Mouse (Mus musculus): ENCODE measurements around the gene Anapc4.

The Anapc4 gene

DNA sequence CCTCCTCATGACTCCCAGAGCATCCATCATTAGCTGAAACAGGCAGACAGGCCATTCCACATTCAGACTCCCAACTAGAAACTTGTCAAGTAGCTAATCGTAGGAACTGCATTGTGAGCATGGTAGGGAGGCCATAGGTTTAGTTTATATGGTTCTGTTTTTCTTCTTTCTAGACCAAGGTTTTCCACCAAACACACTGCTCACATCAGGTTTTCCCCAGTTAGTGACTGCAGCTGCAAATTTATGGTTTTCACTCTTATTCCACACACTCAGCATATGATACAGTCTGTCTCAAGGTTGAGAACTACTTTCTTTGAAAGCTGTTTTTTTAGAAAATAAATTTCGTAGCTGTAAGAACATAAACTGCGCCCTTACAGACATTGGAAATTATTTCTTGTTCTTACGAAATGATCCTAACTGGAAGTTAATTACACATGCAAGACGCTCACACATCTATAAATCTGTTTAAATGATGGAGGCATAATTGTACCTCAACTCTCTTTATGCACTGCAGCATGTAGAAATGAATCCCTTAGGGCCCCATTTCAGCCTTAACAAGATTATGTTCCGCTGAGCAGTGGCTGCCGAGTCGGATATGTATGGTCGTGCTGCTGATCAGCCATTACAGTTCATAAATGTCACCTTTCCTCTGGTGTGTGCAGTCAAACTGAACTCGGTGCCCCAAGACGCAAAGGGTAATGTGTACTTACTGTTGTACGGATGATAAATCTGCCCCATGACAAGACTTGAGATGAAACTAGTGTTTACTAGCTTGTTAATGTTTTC, 35.3 kb downstream of the Anapc4 start:
- DNase-seq = no peak

DNA sequence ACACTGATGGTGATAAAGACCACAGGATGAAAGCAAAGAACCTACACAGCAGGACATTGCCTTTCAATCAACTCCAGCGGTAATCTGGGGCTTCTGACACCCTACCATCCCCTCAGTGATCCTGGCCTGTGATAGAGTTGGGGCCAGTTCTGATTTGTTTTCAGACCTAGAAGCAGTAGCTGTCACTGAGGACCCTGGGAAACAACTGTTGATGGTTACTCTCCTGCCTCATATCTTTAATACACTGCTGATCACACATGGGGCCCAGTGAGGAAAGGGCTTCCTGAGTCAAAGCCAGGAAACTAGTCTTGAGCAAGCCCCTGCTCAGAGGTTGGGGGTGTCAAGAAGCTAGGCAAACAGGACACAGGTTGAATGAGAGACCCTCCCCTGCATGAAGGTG, 37.6 kb downstream of the Anapc4 start:
- DNase-seq = no peak

DNA sequence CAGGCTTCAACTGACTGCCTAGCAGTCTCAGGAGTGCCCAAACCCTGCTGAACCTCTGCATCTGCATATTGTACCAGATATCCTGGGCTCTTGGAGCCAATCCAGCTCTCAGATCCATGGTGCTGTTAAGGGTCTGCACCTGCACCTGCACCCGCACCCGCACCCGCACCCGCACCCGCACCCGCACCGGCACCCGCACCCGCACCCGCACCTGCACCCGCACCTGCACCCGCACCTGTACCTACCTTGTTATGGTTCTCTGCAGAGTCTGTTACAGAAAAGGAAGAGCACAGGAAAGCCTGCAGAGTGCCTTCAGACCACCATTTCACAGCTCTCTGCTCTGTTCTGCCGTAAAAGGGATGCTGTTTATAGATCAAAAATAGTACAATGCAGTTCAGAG, 38.2 kb downstream of the Anapc4 start:
- DNase-seq = no peak

DNA sequence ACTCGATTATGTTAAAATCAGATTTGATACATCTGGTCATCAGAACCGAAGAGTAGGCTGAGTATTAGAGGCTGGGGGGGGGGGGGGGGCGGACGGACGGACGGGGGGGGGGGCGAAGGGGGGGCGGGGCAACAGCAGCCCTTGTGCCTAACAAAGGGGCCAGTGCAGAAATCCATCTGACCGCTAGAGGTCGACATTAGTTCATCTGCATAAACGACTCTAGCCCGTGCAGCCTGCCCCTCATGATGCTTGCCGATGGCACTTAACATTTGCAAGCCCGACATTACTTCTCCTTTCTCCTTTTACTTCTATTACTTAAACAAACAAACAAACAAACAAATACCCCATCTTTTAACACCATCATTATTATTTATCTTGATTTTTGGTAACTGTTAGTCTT, 45.0 kb downstream of the Anapc4 start:
- peak; percentile 90 to 91 for DNase-seq

DNA sequence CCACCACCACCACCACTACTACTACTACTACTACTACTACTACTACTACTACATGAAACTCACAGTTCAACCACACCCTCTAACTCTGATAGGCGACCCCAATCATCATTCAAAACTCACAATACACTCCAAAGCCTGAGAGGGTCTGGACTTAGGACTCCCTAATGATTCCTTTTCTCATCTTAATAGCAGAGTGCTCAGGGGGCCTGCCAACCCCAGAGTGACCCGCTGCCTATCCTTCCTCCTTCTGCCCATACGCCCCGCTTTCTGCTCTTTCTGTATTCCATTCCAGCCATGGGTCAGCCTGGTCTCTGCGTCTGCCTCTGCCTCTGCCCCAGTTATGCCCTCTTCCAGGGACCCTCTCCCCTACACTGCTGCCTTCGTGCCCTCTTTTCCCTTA, 46.1 kb downstream of the Anapc4 start:
- no peak for DNase-seq

DNA sequence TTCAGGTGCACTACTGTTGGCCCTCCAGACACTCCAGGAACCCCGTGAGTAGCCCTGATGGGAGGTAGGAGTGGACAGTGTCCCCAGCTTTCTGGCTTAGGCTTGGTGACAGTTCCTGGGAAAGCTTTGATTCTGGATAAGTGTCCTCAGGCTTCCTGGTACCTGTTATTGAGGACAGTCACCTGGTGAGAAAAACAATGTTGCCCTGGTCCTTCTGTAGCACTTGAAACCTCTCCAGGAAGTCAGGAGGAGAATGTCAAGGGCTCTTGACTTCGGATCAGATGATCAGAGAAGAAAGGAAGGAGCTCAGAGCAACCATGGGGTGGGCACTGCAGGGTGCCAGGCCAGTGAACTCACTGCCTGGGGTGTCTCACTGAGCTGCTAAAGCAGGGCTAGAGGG, 48.6 kb downstream of the Anapc4 start:
- no peak for DNase-seq

DNA sequence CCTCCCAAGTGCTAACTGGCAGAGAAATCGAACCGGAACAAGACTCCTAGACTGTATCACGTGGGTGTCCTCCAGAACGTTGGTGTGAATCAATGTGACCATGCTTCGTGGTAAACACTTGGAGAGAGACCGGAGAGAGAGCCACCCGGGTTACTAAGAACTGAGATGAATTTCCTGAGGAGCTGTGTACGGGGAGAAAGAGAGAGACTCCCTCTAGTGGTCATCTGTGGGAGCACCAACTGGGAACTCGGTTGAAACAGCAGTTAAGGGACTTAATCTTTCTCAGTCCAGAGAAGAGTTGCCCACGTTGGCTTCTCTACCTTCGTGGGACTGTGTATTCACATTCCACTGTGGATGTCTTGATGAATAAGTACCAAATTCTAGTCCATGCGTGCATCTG, 53.3 kb downstream of the Anapc4 start:
- peak; percentile 69 to 79 for DNase-seq

DNA sequence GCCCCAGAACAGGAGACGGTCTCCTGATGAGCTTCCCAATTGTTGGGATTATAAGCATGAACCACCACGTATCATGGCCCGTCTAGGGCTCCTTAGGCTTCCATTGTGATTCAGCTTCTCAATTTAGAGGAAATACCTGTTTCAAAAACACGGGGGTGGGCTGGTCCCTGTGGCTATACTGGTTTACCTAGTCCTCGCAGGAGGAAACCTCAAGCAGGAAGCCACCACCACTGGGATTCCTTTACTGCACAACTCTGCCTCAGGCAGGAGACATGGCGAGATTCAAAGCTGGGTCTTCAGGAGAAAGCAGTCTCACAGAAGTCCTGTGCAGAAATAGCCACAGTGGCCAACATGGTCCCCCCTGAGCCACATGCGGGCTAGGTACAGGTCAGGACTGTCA, 56.1 kb downstream of the Anapc4 start:
- DNase-seq = no peak

DNA sequence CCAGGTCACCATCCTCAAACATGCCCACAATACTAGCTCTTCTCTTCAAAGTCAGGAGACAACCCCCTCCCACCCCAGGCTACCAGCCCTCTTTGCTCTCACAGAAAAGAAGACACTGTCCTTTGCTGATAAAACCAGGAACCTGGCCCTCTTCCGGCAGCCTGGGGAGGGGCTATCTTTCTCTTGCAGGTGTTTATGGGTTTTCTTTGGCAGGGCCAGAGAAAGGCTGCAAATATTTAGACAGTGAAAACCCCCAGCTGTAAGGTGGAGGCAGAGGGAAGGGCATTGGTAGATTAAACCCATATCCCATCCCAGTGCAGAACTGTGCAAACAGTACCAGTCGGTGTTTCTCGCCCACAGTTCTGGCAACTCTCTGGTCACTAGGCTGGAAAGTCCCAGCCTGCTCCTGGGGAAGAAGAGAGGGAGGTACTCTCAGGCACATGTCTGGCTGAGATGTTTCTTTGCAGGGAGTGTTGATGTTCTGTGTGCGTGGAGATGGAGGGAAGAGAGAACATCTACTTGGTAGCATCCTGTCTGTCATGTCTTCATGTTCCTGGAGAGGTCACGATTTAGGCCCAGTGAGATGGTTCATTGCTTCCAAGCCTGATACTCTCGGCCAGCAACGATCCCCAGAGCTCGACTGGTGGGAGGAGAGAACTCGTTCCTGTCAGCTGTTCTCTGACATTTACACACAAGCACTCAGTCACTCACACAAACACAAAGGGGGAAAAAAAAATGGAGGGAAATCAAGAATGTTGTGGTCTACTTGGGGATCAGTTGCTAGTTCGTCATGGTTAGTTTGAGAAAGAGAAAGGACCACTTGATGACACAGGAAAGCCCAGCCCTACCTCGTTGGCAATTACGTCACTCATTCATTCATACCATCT, 58.4 kb downstream of the Anapc4 start:
- DNase-seq = no peak

DNA sequence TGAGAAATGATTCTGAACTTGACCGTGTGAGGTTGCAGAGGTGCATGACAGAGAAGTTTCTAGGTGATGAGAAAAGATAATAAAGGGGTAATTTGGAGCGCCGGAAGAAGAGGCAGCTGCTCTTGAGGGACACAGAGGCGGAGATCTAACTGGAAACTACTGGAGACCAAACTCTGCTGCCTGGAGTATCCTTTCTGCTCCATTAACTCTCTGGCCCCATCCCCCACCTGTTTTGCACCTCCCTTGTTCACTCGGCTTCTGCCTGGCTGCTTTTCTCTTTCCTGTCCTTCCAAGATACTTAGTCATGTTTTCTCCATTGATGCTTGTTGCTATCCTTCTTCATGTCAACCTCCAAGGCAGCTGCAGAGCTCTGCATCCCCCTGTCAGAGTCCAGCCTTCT, 60.1 kb downstream of the Anapc4 start:
- no peak for DNase-seq

DNA sequence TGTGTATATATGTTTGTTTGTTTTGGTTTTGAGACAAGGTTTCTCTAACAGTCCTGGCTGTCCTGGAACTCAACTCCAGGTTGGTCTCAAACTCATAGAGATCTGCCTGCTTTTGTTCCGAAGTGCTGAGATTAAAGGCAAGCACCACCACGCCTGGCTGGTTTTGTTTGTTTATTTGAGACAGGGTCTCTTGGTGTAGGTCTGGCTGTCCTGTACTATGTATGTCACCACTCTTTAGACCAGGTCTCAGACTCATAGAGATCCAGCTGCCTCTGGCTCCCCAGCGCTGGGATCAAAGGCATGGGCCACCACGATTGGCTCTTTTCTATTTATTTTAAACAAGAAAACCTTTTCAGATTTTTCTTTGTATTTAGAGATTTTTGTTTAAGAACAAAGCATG, 70.4 kb downstream of the Anapc4 start:
- DNase-seq = no peak

DNA sequence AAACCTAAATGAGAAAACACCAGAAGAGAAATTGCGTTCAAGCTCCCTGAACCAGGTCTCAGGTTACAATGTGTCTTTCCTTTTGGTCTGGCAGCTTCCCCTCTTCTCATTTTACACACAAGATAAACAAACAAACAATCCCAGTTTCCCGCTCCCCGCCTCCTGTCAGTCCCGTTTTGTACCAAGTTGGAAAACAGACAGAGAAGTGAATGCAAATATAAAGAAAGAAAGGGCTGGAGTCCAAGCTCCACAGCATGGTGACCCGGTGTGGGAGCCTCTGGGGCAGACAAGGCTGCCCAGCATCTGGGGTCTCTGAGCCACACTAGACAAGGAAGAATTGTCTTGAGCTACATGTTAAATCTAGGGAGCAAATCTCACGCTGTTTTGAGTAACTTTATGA, 70.9 kb downstream of the Anapc4 start:
- DNase-seq = no peak

DNA sequence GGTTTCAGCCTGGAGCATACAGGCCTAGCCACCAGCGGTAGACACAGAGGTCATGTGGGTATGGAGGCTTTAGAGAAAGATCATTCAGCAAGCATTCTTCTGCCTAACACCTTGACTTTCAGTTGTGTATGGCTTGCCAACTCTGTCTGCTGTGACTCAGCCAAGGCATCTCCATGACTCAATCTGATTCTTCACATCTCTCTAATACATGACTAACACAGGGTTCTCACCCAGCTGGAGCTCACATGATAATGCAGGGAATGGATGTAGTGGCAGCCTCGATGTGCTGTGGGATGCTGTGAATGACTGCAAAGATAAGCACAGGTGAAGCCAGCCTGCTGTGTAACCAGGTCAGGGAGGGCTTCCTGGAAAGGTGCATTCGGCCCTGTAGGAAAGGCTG, 74.4 kb downstream of the Anapc4 start:
- DNase-seq = no peak

DNA sequence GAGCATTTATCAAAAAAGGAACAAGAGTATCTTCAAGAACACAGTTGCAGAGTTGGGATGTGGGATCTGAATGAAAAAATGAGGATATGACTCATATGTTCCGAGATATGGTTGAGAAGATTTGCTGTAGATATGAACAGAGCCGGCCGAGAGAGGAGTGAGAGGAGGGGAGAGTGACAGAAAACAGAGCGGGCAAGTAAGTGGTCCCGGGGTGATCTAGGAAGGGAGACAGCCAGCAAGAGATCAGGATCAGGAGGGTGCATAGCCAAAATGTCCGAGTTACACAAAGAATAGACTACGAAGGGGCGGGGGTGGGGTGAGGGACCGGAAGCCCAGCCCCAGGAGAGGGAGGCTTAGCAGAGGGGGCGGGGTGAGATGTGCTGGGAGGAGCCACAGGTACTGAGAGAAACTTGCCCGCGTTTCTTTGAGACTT, 76.4 kb downstream of the Anapc4 start:
- no peak for DNase-seq

DNA sequence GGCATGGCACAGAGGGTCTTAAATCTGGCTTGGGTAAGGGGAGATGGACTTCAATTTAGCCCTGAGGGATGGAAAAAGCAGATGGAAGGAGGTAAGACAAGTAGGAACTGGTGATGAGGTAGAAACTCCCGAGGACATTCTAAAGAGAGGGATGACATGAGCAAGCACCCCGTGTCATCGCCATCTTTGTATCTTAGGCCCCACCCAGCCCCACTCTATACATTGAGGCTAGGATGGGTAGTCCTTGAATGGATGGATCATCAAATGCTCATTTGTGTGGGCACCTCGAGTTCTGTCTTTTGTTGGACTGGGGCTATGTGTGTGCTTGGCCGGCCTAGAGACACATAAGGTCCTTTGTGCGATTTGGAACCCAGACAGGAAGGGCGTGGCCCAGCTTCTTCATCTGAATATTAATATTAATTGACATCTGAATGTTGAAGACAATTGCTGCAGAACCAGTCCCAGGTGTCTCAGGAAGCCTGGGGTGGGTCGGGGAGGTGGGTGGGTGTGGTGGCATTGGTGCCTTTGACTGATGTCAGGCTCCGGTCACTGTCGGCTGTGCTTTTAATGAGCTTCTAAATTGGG, 77.6 kb downstream of the Anapc4 start:
- DNase-seq = no peak

DNA sequence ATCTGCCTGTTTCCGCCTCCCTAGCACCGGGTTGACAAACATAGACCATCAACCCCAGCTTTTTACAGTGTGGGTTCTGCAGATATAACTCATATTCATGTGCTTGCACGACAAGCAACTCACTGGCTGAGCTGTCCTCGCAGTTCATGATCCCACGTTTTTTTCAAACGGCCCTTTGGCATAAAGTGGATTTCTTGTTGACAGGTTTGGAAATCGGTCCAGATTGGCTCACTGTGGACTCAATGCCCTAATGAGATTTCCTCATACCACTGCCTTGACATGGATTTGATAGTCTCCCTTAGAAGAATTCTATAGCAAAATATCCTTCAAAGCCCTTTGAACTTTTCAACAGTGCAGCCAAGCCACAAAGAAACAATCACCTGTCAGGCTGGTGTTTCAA, 79.9 kb downstream of the Anapc4 start:
- peak in 1 of 2 experiments; percentile 30 for DNase-seq

DNA sequence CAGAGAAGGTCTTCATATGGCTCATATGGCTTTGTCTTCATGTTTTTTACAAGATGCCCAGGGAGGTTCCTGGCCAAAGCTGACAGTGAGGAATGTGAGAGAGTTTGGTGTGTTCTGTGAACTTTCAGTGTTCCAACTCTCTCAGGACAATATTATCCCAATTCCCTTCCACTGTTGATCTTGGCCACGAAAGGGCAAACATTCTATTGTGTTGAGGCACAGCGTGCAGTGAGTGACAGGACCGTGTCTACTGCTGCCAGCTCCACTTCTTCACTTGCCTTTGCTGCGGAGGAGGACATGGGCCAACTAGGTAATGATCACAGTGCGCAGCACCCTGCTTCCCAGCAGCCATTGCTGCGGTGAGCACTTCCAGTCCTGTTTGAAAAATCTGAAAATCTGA, 82.4 kb downstream of the Anapc4 start:
- no peak for DNase-seq
